Mouse (Mus musculus) CH12F3 (cell line): ENCODE data around the gene Nlrc5.

Experiments
- in situ Hi-C: fragments of 300-500 bp; cut with MboI; formaldehyde crosslinking; loops from 2 replicates; pipeline ENCODE4 v1.14.3; 2020; ENCODE audit warnings: low sequenced_read_pairs

The Nlrc5 gene

GRCm38 (mm10) chr8:94522482-94522881, 88.3 kb downstream of the Nlrc5 start:
- in situ Hi-C loops: loop anchor here (10.0 kb wide), 1 partner anchor 172 kb away; the partner anchor contains the start of gene Pllp

DNA sequence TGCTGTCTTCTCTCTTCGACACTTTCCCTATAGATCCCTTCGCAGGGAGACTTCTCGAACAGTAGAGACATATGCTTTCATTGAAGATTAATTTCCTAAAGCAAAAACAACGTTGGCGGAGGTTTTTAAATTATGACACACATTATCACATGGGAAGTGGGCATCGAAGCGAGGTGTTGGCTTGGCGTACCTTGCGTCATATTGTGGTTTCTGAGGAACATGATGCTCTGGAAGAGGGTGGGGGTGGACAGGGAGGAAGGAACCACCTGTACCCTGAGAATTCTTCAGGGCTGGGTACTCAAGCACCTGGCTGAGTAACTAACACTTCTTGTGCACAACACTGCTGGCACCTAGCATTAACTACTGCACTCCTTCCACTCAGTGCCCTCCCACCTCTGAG, 90.4 kb downstream of the Nlrc5 start:
- in situ Hi-C loops: loop anchor here (10.0 kb wide), 1 partner anchor 170 kb away; the partner anchor contains the start of gene Pllp

DNA sequence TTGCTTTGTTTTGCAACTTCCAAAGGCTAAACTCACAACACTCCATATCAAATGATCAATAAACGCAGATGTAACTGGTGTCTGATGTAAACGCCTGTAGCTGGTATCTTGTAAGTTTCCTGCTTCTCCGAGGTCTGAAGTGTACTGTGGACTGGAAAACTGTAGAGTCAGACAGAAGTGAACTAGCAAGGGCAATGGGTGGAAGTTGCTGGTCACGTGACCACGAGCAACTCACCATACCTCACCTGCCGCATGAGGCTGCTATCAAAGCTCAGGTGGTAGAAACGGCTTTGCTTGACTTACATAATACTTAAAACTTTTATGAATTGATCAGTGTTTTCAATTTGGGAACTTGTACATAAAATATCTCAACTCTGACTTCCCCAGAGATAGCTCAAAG, 93.0 kb downstream of the Nlrc5 start:
- in situ Hi-C loops: loop anchor here (10.0 kb wide), 1 partner anchor 168 kb away; the partner anchor contains the start of gene Pllp

DNA sequence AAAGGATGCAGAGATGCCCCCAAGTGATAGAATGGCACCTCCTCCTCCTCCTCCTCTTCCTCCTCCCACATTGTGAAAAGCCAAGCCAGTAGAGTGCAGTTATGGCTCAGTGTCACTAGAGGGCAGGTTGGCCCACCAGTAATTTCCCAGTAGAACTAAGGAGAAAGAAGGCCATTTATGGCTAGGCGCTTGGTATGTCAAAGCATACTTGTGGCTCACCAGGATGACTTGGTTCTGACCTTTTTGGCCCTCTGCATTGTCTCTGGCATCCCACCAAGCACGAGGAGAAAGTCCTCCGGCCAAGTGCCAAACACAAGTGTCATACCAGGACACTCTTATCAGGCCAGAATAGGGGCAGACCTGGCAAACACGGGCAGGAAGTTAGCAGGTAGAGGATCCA, 94.1 kb downstream of the Nlrc5 start:
- in situ Hi-C loops: loop anchor here (10.0 kb wide), 1 partner anchor 167 kb away; the partner anchor contains the start of gene Pllp

- in situ Hi-C loops: loop anchor here (10.0 kb wide), 1 partner anchor 165 kb away; the partner anchor contains the start of gene Pllp
Observed at GRCm38 (mm10) chr8:94529875-94530274, 95.7 kb downstream of the Nlrc5 start.

DNA sequence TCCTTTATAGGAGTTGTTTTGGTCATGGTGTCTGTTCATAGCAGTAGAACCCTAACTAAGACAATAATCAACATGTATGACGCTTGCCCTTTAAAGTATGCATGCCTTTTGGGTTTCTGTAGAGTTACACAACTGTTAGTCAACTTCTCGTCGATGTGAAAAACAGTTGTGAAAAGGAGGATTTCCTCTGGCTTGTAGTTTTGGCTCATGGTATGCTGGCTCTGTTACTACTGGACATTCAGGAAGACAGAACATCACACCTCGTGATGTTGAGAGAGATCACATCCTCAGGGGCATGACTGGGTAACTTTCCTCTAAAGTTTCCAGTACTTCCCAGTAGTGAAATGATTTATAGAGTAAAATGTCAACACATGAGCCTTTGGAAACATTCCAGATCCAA, 96.5 kb downstream of the Nlrc5 start:
- in situ Hi-C loops: no loop called here

GRCm38 (mm10) chr8:94532000-94532399, 97.8 kb downstream of the Nlrc5 start:
- in situ Hi-C loops: no loop called here

DNA sequence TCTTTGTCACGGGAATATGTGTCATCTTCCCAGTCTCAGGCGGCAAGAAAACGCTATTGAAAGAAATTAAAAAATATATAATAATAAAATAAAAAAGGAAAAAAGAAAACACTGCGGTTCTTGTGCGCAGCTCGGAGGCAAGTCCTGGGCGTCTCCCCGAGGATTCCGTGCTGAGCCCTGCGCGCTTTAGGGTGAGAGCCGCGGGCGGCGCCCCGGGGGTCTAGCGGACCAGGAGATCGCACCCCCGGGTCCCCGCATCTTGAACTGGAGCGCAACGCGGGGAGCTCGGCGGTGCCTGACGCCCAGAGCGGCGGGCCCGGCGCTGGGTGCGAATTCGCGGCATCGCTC, 98.3 kb downstream of the Nlrc5 start:
- in situ Hi-C loops: no loop called here

GRCm38 (mm10) chr8:94532873-94533671, 98.9 kb downstream of the Nlrc5 start, which contains the start of gene Cpne2:
Gene Cpne2 (plus strand): TSS chr8:94532990.
- in situ Hi-C loops: no loop called here

- in situ Hi-C loops: no loop called here
Observed at GRCm38 (mm10) chr8:94534612-94535011, 100.5 kb downstream of the Nlrc5 start.

- in situ Hi-C loops: no loop called here
Observed at GRCm38 (mm10) chr8:94535631-94536030, 101.5 kb downstream of the Nlrc5 start.

DNA sequence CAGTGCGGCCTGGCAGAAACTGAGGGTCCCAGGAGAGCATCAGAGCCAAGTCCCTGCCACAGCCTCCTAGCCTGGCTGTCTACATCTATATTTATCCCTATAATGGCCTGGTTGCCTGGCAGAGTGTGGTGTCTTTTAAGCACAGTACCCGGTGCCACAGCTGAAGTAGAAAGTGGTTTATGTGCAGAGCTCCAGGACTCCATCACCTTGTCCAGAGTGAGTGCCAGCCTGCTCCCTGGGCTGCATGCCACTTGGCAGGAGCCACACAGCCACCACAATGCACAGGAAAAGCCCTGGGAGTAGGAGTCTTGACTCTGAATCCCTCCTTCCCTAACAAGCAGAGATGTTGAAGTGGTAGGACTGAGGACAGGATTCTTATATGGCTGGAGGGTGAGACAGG, 103.3 kb downstream of the Nlrc5 start:
- in situ Hi-C loops: no loop called here

- in situ Hi-C loops: no loop called here
Observed at GRCm38 (mm10) chr8:94540025-94540424, 105.9 kb downstream of the Nlrc5 start.

GRCm38 (mm10) chr8:94540889-94541795, 107.0 kb downstream of the Nlrc5 start:
- in situ Hi-C loops: no loop called here

GRCm38 (mm10) chr8:94543981-94544380, 109.8 kb downstream of the Nlrc5 start:
- in situ Hi-C loops: no loop called here

DNA sequence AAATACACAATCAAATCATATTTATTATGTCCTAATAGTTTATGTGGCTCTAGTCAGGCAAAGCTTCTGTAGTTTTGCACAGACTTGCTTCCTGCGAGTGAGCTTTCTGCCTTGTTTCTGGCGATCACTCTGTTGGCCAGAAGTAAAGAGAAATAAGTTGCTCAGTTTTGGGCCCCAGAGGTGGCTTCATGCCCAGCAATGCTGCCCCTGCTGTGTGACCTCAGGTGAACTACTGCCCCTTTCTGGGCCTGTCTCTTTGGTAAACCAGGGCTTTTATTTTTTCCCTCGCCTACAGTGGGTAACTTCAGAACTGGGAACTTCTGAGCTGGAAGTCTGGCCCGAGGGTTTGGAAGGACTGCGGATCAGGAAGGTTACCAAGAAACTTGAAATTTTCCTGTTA, 114.9 kb downstream of the Nlrc5 start:
- in situ Hi-C loops: no loop called here

- in situ Hi-C loops: no loop called here
Observed at GRCm38 (mm10) chr8:94549482-94549881, 115.3 kb downstream of the Nlrc5 start.

DNA sequence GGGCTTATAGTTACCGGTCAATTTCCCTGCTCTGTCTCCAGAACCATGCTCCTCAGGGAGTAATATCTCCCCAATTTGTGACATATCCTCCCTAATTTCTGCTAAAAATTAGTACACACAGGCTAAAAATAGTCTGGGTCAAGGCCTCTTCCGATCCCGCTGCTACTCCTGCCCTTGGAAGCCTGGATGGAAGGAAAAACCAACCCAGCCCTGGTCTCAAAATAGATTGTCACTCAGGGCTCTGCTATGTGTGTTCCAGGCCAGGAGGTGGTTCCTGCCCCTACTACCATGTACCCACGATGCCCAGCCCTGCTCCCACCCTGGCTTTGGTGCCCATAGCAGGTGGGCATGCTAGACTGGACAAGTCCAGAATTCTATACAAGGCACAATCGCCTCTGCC, 115.8 kb downstream of the Nlrc5 start:
- in situ Hi-C loops: no loop called here

DNA sequence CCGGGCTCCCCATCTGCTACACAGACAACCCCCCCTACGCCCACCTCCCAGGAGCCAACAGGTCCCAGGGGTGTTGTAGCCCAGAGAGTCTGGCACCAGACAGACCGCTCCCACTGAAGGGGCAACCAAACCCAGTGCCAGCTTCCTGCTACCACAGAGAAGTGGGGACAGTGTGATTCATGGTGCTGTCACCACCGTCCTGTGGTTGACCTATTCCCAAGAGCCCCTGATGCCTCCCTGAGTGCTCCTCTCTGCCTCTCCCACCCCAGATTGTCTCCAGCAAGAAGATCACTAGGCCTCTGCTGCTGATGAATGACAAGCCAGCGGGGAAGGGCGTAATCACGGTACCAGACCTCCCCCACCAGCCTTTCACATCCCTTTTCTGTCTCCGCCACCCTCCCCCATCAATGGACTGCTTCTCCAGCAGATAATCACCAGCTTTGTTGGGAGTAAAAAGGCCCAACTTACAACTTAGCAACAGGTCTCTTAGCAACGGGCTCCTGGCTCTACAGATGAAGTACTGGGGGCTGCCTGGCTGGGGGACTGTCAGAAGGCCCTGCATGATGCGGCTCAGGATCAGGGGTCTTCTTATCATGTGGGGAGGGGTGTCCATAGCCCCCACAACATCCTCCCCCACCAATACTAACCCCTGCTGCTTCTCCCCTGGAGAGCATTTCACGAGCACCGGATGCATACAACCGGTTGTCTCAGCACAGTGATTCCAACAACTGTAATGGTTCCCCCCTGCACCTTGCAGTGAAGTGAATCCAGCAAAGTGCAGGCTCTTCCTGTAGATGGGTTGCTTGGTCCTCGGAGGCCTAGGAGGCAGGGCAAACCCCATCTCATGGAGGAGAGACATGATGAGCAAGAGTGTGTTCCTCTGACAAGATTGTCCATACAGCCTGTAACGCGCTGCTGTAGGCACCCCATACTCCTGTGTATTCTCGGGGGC, 117.6 kb downstream of the Nlrc5 start:
- in situ Hi-C loops: no loop called here

- in situ Hi-C loops: no loop called here
Observed at GRCm38 (mm10) chr8:94552696-94553095, 118.5 kb downstream of the Nlrc5 start.
